Mouse (Mus musculus) adipocyte (in vitro differentiated cells): ENCODE data around the gene Nfe2l2.
"Not testable (repeated sequence)": the region's sequence is repeated elsewhere in the genome, so short reads cannot be mapped to it uniquely, and the experiment has no call there.

Source experiments
- DNase-seq: peaks from one replicate; pipeline ENCODE4 v3.0.0-alpha.2; 2016; ENCODE audit warnings: low spot score

Gene Nfe2l2

DNA sequence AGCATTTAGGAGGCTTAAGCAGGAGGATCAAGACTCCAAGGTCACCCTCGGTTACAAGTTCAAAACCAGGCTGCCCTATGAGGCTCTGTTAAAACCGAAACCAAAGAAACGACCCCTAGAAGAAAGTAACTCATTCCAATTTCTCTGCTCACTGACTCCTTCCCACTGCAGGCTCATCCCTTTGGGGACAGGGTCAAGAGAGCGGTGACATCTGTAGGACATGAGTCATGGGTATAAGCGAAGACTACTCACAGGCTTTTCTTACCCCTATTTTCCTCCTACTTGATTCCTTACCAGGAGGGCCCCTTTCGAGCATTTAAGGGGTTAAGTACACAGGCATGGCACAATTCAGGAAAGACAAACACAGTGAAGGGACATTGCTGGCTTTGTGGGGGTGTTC is 60.5 kb downstream of the Nfe2l2 start:
- DNase-seq: no peak

DNA sequence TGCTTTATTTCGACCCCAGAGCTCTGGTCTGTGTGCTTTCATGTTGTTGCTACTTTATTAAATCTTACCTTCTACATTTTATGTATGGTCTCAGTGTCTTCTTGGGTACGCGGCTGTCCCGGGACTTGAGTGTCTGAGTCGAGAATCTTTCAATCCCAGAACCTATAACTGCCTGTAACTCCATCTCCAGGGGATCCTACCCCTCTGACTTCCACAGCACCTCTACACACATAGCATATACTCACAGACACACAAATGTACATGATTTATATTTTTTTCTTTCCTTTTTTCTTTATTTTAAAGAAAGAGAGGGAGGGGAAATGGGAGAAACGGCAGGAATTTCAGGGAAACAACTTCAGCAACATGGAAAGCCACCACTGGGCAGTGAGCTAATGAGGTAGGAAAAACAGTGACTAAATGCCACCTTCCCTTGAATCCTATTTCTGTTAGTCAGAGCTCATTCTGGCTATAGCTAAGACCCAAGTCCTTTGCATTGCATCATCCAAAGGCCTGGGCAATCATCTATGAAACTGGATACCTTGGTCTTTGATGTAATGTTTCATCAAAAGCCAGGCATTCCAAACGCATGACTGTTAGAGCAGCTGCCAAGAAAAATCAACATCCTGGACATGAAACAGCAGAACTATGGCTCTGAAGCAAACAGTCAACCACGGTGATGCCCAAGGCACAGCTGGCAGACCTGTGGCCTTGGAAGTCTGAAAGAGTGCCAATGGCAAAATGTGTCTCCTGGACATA is 61.5 kb downstream of the Nfe2l2 start:
- peak; percentile 21 for DNase-seq

DNA sequence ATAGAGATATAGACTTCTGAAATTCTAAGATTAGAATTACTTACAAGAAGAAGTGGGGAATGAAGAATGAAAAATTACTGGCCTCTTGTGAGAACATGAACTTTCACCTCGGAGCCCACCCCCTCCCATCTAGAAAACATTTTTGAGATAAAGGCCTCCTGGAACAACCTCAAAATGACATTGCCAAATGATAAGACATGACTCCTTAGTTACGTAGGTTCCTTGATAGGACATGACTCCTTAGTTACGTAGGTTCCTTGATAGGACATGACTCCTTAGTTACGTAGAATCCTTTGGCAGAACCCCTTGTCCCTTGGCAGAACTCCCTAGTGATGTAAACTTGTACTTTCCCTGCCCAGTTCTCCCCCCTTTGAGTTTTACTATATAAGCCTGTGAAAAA is 62.1 kb downstream of the Nfe2l2 start:
- not testable (repeated sequence) for DNase-seq

DNA sequence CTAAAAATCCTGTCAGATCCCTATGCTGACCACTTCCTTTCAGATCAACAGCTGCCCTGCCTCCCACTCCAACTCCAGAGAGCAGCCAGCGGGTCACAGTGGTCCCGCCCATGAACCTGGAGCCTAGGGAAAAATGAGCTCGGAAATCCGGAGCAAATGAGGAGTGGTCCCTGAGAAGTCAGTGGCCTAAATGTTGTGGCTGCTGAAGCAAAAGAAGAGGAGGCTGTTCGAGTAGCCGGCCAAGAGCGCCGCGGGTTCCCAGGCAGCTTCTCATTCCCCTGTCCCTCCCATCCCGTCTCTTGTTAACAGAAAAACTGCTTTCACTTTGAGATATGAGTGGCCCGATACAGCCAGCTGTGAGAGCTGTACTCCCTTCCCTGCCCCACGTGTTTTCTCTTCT is 64.9 kb downstream of the Nfe2l2 start:
- not testable (repeated sequence) for DNase-seq

DNA sequence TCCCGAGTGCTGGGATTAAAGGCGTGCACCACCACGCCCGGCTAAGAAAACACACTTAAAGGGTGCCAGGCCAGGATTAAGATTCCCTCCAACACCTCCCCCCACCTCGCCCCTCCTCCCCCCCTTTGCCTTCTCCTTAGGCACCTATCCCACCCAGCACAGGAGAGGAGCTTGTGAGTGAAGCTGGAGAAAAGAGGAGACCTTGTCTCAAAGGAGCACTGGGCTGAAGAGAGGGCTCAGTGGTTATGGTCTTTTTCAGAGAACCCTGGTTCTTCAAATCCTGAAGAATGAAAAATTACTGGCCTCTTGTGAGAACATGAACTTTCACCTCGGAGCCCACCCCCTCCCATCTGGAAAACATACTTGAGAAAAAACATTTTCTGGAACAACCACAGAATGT is 66.6 kb downstream of the Nfe2l2 start:
- not testable (repeated sequence) for DNase-seq

DNA sequence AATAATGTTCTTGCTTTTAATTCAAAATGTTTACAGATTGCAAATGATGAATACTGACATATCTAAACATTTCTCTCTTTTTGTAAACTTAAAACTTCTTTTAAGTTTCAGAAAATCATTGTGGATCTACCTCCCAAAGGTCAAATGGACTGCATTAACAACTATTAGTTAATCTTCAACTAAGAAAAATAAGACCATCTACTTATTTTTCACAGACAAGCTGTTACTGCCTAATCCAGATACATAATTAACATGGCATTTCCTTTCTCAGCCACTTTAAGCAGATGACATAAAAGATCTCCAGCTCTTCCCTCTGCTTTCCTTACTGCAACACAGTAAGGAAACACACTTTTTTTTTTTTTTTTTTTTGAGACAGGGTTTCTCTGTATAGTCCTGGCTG is 67.1 kb downstream of the Nfe2l2 start:
- no peak for DNase-seq

DNA sequence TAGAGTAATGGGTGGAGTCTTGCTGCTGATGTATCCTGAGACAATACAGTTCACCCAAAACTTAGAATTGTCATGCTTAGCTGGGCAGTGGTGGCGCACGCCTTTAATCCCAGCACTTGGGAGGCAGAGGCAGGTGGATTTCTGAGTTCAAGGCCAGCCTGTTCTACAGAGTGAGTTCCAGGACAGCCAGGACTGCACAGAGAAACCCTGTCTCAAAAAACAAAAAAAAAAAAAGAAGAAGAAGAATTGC is 67.5 kb downstream of the Nfe2l2 start:
- not testable (repeated sequence) for DNase-seq

DNA sequence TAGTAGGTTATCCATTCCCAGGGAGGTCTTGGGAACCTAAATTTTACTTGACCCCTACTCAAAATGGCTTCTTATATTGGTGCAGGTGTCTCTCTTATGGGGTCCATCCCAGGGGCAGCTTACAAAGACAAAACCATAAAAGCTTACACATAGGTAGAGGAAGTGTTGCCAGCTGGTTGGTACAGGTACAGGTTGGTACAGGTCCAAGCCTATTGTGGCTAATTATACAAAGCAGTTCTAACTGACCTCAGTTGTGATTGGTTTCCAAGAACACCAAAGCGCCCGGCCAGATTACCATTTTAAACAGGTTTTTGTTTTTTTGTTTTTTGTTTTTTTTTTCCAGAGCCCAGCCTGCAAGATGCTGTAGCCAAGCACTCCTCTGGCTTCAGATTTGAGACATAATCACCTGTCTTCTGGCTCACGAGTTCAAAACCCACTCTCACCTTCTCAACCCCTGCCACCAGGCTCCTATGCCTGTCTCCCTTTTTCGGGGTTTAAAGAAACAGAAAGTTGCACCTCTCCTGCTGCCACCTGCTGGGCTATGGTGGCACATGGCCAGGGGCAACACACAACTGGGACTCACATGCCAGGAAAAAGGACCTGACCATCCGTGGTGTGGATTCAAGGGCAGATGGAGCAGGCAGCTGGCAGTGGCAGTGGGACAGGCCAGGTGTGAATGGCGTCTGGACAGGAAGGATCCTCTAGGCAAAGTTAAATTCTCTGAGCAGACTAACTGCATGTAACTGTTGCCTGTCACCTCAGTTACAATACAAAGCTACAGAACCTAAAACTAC is 68.0 kb downstream of the Nfe2l2 start:
- no peak for DNase-seq

DNA sequence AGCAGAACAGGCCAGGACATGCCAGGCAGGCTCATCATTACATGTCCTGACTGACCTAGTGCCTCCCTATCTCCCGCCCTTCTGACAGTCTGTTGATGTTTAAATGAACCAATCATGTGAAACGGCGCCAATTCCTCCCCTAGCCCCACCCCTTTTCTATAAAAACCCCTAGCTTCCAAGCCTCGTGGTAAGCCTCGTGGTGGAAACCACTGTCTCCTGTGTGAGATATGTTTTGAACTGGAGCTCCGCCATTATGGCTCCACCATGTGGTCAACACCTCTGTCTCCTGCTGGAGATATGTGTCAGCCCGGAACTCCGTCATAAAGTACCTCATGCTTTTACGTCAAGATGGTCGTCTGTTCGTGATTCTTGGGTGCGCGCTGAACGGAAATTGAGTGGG is 70.0 kb downstream of the Nfe2l2 start:
- not testable (repeated sequence) for DNase-seq

DNA sequence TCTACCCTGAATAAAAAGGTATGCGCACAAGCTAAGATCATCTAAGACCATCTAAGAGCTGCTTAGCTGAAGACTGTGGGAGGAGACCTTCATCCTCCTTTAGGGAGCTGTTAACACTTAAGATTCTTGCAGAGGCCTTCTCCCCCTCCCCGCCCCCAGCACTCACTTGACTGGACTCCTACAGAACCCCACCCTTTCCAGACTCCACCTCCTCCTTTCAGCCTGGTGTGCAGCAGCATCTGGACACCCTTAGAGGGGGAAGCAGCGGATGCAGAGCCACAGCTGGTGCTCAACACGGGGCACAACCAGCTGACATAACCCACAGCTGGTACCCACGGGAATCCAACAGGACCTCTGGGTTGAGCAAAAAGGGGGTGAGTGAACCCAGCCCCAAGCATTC is 70.7 kb downstream of the Nfe2l2 start:
- DNase-seq: no peak

DNA sequence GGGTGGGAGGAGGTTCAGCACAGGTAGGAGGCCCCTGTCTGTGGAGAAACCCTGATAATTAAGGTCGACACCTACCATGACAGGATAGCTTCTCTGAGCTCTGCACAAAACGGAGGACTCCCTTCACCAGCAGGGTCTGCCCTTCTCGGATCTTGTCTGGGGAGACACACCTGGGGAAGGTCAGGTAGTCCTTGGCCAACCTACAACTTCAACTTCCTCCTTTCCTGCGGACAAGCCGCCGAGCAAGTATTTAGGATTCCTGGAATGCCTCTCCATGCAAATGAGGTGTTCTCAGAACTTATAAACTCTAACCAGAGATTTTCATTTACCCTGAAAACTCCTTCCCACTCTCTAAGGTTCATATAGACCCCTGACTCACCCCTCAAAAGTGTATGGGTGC is 71.1 kb downstream of the Nfe2l2 start:
- DNase-seq: no peak

DNA sequence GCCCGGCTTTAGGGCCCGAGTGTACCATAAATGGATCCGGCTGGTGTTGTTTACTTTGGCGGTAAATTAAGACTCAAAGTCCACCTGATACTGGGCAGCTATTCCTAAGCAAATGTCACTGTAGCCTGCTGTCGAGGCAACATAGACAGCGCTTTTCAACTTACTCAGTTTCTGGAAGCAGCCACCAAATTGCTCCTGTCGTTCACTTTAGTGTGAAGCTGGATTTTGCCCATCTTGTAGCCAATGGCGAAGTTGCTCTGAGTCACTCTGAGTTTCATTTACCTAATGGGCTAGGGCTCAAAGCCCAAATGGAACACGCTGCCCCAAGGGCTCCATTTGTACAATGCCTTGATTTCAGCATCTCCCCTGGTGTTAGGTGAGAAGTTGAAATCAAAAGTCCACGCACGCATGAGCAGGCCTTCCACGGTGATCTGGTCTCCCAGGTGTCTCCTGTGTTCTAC is 71.7 kb downstream of the Nfe2l2 start:
- DNase-seq: no peak

DNA sequence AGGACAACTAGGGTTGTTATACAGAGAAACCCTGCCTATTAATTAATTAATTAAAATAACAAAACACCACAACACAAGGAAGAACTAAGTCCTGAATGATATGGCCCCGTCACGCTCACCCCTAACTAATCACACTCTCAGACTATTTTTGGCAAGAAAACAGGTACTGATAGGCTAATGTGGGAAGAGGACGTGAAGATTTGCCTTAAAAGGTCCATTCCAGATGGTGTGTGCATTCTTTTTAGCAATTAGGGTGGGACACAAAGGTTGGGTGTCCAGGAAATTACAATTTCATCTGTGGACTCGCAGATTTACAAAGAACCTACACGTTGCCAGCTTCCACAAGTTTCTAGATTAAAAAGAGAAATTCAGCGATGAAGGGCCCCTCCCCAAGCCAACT is 72.4 kb downstream of the Nfe2l2 start:
- no peak for DNase-seq

DNA sequence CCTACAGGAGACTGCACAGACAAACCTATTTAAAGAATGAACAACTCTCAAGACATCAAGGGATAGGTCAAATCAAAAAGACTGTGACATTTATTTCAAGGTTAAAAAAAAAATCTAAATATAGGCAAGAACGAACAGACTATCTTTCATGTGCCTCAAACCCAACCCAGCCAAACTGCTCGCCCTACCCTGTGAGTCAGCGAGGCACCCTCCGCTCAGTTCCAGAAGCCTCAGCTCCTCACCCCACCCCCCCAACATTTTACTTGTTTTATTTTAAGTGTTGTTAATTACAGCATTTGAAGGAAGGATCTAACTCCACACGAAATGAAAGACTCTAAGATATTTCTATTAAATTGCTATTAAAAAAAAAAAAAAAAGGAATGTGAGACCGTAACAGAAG is 73.0 kb downstream of the Nfe2l2 start:
- DNase-seq: no peak

DNA sequence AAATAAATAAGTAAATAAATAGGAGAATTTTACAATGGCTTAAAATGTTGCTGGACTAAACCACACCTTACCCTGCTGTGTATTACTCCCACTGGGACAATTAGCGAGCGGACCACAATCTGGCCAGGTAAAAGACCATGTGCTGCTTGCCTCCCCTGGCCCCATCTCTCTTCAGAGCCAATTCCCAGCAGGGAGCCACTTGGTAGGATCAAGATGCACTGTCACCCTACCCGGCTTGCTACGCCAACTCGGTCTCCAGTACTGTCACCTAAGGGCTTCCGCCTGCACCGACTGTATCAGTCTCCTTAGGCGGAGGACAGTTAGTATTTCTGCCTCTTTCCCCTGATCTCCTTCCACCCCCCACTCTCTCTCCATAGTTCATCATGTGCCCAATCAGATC is 76.0 kb downstream of the Nfe2l2 start:
- DNase-seq: no peak

DNA sequence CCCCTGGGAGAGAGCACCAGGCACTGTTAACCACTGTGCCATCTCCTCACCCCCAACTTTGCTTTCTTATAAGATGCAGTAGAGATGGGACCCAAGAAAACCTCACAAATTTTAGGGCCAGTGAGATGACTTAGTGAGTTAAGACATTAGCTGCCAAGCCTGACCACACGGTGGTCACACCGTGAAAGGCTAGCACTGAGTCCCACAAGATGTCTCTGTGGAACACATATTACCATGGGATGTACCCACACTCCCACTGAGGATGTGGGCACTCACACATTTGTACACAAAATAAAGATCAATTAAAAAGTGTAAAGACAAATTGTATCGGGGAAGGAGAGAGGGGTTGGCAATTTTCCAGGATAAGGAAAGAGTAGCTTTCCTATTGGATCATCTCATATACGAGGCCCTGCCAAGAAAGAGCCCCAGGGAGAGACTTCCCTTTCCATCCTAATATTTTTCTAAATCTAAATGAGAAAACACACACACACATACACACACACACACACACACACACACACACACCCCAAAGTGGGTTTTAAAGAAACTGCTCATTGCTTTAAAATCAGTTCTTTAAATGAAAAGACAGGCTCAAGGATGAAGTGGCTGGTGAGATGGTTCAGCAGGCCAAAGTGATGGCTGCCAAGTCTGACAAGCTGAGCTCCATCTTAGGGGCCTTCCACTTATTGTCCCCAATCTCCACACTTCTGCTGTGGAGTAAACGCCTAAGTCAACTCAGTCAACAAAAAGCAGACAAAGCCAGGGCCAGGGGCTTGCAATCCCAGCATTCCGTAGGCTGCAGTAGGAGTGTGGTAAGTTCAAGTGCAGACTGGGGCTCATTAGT is 77.6 kb downstream of the Nfe2l2 start:
- DNase-seq: no peak
